Mouse (Mus musculus) lung, postnatal 0 days (tissue): ENCODE measurements around the gene Nup35.

Experiments used
- CTCF ChIP-seq: IDR thresholded peaks from 2 replicates; pipeline ENCODE4 v1.5.1; 2016; ENCODE audit warnings: antibody characterized with exemption, mild to moderate bottlenecking
- EP300 ChIP-seq: IDR thresholded peaks from 2 replicates; pipeline ENCODE4 v1.6.1; 2016; ENCODE audit warnings: antibody characterized with exemption, mild to moderate bottlenecking, control low read depth

DNA sequence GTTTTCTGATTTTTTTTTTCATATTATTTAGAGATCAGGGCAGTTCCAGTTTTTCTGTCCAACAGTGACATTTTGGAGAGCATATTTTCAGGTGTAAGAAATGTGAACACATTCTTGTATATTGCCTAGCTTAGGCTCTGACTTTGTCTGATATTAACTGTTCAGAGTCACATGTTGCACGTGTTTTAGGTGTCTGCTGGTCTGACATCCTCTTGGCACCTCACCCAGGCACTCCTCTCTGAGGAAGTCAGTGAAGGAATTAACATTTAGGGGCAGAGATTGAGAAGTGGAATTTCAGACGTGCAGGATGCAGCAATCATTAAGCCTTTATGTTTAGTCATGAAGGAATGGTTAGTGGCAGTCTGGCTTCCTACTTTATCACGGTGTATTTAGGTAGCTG, 22.8 kb downstream of the Nup35 start:
- TF ChIP-seq CTCF (no peak), EP300 (no peak)
